Mouse (Mus musculus): ENCODE data around the gene Gm20916.
"Not testable (repeated sequence)": the region's sequence is repeated elsewhere in the genome, so short reads cannot be mapped to it uniquely, and the experiment has no call there.

Gm20916 gene

DNA sequence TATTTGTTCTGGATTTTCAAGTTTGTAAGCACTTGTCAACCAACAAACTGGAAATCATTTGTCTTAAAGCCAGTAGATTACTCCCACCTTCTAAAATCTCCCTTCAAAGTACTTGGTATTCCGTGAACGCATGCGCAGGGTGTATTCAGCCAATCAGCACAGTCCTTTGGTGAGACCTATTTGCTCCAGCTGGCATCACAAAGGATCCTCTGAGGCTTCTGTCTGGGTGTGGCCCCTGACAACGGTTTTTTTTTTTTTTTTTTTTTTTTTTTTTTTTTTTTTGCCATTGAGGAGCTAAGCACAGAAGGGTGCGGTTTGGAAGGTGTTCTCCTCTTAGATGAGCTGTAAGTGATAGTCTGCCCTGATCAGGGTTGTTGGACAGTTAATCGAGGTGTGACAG lies at the start of gene Gm20916:
TSS of gene Gm20916 (plus strand) at position 301 of the 400 bp plus-strand sequence.
- not testable (repeated sequence) for DNase-seq (ENCODE audit: low spot score in 2 of 2)
